Mouse (Mus musculus) CD4-positive, CD25-positive, alpha-beta regulatory T cell, adult 4 months (primary cell): ENCODE results near the gene Cisd2. TPM values are rescaled to one million over a fixed set of nuclear protein-coding genes. Genes with fewer than 3 reads are reported as not detected.

Source experiments
- ATAC-seq: one replicate; pipeline ENCODE4 v1.8.0; 2017
- polyA plus RNA-seq, 2 experiments: library from polyadenylated mRNA; unstranded; fragments of 100-300 nt; shearing (Covaris generic); gene quantifications; one replicate each; pipeline ENCODE4 v1.2.1; 2017

The Cisd2 gene
- polyA plus RNA-seq: 10 to 100 TPM; 81.2 to 89.1 TPM

DNA sequence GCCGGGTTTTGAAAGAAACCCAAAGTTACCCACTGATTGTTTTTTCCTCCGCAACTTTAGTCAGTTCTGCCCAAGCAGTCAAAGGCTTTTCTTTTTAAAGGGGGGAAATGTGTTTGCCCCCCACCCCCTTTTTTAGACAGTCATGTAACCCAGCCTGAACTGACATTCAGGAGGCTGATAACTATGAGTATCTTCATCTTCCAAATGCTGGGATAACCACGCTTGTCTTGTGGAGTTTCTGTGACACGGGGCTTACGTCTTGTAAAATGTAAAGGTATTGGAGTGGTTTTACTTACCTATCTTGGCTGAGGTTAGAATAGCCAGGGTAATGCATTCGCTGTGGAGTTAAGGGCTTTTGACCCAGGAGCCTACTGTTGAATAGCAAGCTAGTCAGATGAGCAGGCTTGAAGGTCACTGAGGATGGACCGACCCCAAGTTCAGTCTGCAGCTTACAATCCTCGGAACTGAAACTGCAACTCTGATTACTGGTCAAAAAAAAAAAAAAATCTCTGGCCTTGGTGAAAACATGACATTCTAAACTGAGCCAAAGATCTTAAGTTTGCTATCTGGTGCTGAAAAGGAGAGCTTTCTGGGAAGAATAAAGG, at the start of gene Cisd2:
TSS of gene Cisd2 (minus strand) at position 318 of the 605 bp plus-strand sequence.
- ATAC-seq: no peak

DNA sequence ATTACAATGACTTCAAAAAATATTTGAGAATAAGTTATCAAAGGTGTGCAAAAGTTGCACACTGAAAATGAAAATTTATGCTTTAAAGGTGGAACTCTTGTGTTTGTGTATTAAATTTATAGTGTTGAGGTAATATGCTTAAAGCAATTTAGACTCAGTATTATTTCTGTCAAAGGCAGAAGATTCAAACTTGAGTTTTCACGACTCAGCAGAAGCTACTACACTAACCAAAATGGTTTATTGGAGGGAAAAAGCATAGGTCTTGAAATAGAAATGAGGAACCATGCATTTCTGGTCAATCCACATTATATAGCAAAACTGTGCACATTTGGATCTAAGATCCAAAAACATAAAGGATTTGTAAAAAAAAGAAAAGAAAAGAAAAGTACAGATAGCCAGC, 47.1 kb upstream of the Cisd2 start:
- ATAC-seq: no peak

DNA sequence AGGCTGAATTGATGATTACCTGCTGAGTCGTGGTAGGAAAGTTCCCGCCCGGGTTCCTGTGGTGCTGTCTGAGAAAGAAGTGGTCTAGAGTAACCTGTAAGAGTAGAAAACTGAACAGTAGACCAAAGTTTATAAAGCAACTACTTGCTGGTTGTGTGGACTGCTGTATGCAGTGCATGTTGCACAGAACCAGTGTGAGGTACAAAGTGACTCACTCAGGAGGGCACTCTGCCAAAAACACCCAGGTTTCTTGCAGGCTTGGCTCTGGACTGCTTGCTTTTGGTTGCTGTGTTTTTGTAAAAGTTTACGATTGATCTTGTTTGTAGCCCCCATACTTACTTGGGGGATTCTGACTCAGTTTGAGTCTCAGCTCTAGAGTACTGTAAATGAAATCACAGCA, 46.2 kb upstream of the Cisd2 start:
- ATAC-seq: no peak

- no peak for ATAC-seq
These were observed 45.4 kb upstream of the Cisd2 start for GRCm38 (mm10) chr3:135469146-135469545.

- ATAC-seq: no peak
These were observed 44.7 kb upstream of the Cisd2 start for GRCm38 (mm10) chr3:135468402-135468801.

- no peak for ATAC-seq
These were observed 35.3 kb upstream of the Cisd2 start for GRCm38 (mm10) chr3:135458981-135459380.

DNA sequence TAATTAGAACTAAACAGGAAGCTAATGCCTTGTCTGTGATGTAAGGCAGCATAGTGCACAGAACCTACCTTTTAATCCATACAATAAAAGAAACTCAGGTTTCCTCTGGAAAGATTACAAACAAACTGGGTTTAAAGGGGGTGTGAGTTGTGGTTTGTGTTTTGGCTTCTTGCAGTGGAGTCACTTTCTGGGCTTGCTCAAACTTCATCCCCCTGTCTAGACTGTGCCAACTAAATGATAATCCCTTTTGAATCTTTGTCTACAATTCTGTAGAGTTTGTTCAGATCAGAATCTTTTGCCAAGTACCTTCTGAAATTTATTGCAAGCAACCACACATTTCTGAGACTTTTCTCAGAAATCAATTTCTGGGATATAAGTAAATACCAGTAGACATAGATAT, 21.2 kb upstream of the Cisd2 start:
- peak; percentile 22 for ATAC-seq

GRCm38 (mm10) chr3:135440621-135441020, 16.9 kb upstream of the Cisd2 start:
- ATAC-seq: no peak

DNA sequence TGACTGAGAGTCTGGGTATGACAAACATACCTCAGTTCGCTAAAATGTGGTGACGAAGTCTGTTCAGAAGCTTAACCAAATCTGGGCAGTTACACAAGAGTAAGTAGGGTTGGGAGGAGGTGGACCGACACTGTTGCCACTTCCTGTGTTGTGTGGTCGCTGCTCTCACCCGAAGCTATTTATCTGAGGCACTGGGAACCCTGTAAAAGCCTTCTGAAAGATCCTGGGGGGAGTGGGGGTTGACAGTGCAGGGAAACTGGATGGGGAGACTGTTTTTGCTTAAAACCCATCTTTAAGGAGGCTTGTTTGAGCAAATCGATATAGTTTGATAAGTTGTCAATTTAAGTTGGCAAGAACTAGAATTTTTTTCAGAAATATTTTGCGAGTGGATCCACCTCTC, 16.5 kb upstream of the Cisd2 start:
- peak; percentile 12 for ATAC-seq

DNA sequence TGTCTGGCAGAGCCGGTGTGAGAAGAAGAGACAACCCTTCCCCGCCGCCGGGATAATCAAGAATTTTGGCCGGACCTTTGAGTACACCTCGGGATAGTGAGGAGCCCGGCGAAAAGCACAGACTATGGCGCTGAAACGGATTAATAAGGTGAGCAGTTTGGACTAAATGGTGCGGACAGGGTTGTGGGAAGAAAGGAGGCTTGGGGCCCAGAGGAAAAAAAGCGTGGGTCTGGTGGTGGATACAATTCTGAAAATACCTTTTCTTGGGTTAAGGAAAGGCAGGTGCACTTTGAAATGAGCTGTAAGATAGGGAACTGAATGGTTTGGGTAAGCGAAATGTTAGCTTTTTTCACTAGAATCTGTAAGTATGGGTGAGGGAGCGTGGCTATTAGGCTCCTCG, 15.9 kb upstream of the Cisd2 start:
- no peak for ATAC-seq

DNA sequence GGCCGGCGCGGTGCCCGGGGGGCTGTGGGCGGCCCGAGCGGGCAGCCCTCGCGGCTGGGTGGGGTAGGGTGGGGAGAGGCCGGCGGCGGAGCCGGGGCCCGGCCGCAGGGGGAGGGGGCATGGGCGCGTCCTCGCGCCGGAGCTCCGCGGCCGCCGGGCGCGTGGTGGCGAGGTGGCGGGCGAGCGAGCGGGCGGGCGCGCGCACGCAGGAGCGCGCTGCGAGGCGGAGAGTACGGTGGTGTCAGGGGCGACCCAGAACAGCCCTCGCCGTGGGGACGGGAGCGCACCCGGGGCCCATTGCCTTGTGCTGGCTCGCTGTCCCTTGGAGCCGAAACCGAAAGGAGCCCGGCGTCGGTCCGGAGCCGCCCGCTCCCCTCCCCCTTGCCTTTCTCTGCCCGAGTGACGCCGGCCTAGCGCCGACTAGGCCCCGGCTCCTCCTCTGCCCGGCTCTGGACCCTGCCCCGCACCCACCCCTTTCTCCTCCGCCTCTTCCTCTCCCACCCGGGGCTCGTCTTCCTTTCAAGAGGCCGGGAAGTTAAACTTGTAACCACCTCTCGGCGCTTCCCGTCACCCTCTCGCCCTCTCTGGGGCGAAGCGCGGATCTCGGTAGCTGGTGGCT, 15.3 kb upstream of the Cisd2 start:
- peak; percentile 35 for ATAC-seq

GRCm38 (mm10) chr3:135438531-135438912, 14.8 kb upstream of the Cisd2 start:
- peak; percentile 21 for ATAC-seq

- ATAC-seq: peak; percentile 78
These were observed 14.2 kb upstream of the Cisd2 start, which contains the start of gene Ube2d3 for GRCm38 (mm10) chr3:135437758-135438495. Gene Ube2d3, plus strand, starts transcription at chr3:135438149.

GRCm38 (mm10) chr3:135436901-135437616, 13.3 kb upstream of the Cisd2 start:
- no peak for ATAC-seq

DNA sequence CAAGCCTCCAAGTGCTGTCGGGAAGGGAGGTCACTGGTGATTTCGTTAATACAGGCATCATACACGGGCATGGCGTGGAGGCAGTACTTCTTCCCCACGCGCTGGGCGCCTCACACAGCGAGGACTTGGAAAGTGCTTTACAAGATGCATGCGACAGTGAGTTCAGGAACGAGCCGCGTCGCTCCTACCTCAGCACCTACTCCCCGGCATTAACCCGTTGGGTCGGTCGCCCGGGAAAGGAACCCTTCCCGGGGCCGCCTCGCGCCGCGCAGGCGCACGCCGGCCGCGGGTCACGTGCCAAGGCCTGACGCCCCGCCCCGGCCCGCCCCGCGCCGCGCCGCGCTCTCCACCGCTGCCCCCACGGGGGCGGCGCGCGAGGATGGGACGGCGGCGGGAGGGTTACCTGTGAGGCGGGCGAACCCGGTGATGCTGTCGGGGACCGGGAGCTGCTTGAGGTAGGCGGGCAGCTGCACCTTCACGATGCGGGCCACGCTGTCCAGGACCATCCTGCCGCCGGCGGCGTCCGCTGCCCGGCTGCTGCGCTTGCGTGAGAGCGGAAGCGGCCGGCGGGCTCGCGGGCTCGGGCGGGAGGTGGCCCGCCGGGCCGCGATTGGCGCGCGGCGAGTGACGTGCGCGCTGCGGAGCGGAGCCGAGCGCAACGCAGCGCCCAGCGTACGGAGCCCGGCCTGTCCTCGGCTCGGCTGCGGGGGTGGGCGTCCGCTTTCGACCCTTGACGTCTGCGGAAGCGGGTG, 693 bp downstream of the Cisd2 start:
- peak; percentile 86 for ATAC-seq

DNA sequence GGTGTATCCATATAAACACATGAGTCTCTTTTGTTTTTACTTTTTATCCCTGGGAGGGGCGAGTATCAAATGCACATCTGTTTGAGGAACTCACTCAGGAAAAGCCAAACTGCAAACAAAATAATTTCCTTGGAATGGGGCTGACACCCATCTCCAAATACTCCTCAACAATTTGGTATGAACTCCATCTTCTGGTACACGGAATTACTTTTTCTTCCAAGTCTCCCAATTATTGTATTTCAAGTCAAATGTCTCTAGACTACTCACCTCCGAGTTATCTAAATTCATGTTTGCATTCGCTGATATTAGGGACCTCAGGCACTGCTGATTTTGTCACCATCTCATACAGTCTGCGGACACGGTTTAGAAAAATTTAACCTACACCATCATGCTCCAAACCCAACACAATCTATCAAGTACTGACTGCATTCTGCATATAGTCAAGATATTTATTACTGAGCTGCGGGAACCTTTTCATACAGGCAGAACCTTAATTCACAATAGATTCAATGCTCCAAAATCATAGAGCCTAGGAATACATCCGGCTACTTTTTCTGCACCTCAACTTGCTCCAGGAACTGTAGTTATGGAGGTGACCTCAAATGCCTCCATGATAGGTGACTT, 1.4 kb downstream of the Cisd2 start:
- no peak for ATAC-seq

DNA sequence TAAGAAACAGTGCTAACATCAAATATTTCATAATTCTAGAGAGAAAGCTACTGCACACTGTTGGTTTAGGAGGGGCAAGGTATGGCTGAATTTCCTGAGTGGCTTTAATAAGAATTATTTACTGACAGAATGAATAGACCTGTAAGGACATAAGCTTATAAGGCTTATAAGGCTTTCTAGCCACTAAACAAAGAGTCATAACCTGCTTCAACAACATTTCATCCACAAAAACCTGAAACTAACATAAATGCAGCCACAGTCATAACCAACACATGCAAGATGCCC, 2.5 kb downstream of the Cisd2 start:
- no peak for ATAC-seq

DNA sequence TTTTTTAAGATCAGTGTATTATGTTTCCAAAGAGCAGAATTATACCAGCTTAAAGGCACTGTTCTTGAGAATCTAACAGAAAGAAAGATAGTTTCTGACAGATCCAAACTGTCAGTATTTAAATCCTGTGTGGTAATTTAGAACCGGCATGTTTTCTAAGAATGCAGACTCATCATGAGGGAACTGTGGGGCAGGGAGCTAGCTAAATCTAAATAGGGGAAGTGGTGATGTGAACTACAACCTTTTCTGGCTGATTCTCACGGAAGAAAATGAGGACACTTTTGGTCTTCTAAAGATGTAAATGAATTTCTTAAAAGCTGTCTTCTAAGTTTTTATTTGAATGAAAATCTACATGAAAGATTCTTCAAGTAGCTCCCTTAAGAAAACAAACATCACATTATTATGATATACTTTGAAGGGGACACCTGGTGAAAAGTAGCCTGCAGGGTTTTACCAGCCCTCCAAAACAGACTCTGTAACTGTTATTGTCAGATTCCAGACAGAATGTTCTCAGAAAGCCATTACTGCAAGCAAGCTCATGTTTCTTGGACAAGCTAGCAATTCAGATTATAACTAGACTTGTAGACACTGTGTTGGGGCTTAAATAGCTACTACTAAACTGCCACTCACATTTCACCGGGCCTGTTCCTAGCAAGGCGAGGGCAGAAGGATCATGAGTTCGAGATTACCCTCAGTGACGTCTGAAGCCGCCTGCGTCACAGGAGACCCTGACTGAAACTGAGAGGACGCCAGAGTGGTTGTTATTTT, 3.0 kb downstream of the Cisd2 start:
- no peak for ATAC-seq

GRCm38 (mm10) chr3:135417799-135418198, 5.9 kb downstream of the Cisd2 start:
- ATAC-seq: peak; percentile 89

DNA sequence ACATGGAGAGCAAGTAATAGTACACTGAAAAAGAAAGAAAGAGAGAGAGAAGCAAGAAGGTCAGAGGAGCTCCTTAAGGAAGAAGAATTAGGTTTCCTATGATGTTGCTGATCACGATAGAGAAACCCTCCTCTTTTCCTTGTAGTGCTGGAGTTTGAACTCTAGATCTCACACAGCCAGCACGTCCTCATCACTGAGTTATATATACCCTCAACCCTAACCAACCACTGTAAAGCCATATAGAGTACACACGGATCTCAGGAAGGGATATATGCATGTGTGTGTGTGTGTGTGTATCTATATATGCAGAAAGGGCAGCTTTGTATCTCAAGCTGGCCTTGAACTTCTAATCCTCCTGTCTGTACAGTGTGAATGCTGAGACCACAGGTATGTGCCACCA, 6.5 kb downstream of the Cisd2 start:
- ATAC-seq: no peak

DNA sequence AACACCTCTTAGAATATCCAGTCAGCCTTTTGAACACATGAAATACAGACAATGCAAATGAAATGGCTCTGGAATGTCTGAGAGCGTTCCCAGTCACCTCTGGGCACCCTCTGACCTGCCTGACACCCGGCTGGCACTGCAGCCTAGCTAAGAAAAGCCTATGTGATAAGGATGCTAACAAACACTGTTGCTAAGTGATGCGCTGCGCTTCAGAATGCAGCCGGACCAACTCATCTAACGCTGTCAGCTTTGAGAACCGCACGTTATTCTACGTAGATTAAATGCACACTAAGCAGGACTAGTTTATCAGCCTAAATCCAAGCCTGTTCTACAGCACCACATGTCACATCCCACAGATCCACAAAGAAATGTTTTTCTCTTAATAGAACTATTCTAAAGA, 11.9 kb downstream of the Cisd2 start:
- ATAC-seq: no peak

DNA sequence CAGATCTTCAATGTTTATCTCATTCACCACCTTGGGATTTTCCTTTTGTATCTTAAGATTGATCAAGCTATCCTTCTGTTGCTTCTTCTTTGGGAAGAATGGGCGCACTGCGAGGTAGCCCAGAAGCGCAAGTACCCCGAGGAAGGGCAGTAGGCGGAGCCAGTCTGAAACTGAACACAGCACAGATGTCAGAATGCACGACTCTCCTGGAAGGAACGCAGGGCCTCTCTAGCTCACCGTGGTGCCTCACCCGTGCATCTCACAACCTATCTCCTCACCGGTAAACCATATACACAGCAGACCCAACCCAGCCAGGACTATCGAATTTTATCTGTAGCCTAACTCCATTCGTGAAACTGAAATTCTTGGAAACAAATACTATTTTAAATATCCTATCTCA, 12.7 kb downstream of the Cisd2 start:
- no peak for ATAC-seq
